In the genomic region with DNA sequence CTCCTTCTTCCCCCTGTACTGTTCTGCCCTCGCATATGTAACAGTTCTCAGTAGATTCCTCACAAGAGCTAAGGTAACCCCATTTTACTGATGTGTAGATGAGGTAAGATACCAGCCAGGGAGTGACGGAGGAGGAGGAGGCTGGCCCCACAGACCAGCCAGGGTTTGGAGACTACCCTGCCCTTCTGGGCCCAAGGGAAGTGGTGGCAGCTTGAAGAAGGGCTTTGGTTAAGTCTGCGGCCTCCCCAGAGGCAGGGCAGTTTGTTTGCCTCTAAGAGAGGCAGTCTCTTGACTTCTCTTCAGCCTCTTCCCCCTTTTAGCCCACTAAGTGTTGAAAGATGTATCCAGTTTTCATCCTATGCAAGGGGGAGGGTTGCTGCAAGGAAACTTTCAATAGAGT, we compare ENCODE assay signal across 16 mouse cellular contexts. TPM values are rescaled to one million over a fixed set of nuclear protein-coding genes. Genes with fewer than 3 reads are reported as not detected.
DNase-seq lines count a peak whose midpoint lies in the region; ATAC-seq and TF ChIP-seq lines count a peak whose summit lies in the region.
"Had no signal": no experiment of that assay in that cellular context is flagged by ENCODE, and none has a peak within 500 bp of the region (broad histone marks: within the 10 kb centered on the region; RNA-seq: fewer than 3 reads in every experiment).

No protein-coding gene starts in this region.

- H3K27ac ChIP-seq in heart, embryonic 11.5 days (ENCODE audit: low read depth, low read length): 0 out of 2 replicates have a peak overlapping the region, but pooled peaks have one; percentile 18
- H3K27ac ChIP-seq in liver, postnatal 0 days (ENCODE audit: low read depth): peak overlapping the region; percentile 69
- H3K27ac ChIP-seq in liver, embryonic 12.5 days: no peak overlapping the region
- peak overlapping the region; percentile 77 for H3K27ac ChIP-seq in stomach, embryonic 15.5 days
- H3K27ac ChIP-seq: hindbrain, embryonic 10.5 days; midbrain, embryonic 13.5 days had no signal

- DNase-seq in heart, postnatal 10 days: no peak
- no peak for DNase-seq in liver, postnatal 0 days
- no peak for DNase-seq in urinary bladder, adult 18-20 months (ENCODE audit: low spot score in 2 of 2)
- DNase-seq: cerebellum, adult 18-20 months; embryo, embryonic 11 days; spleen, adult 18-20 months; thymus, adult 2 months had no signal

- H3K4me3 ChIP-seq in heart, embryonic 11.5 days (ENCODE audit: low read depth, low read length): no peak overlapping the region
- no peak overlapping the region for H3K4me3 ChIP-seq in liver, postnatal 0 days (ENCODE audit: low read depth, low read length)
- no peak overlapping the region for H3K4me3 ChIP-seq in liver, embryonic 12.5 days
- H3K4me3 ChIP-seq in stomach, embryonic 15.5 days (replicated peaks): no peak overlapping the region
- H3K4me3 ChIP-seq: hindbrain, embryonic 10.5 days; midbrain, embryonic 13.5 days had no signal

- no peak for TF ChIP-seq EP300 in liver, postnatal 0 days (IDR thresholded peaks at IDR 0.05; ENCODE audit: low read depth)

- TF ChIP-seq CTCF in liver, postnatal 0 days (IDR thresholded peaks at IDR 0.05; ENCODE audit: low read depth): no peak

- no peak overlapping the region for H3K4me2 ChIP-seq in heart, embryonic 11.5 days
- no peak overlapping the region; the same call in 1 of the 2 replicates for H3K4me2 ChIP-seq in liver, postnatal 0 days (ENCODE audit: low read depth, low read length)
- no peak overlapping the region for H3K4me2 ChIP-seq in liver, embryonic 12.5 days
- no peak overlapping the region for H3K4me2 ChIP-seq in stomach, embryonic 15.5 days
- H3K4me2 ChIP-seq: midbrain, embryonic 13.5 days had no signal

- H3K36me3 ChIP-seq in heart, embryonic 11.5 days (ENCODE audit: control insufficient read depth, insufficient read depth, low read length): no peaks in the 10 kb centered on the region
- H3K36me3 ChIP-seq in liver, postnatal 0 days (replicated peaks; ENCODE audit: insufficient read depth, low read length): no peaks in the 10 kb centered on the region
- no peaks in the 10 kb centered on the region for H3K36me3 ChIP-seq in liver, embryonic 12.5 days
- H3K36me3 ChIP-seq in stomach, embryonic 15.5 days: no peaks in the 10 kb centered on the region
- H3K36me3 ChIP-seq: hindbrain, embryonic 10.5 days; midbrain, embryonic 13.5 days had no signal

- no peaks in the 10 kb centered on the region; the same call in 1 of the 2 replicates for H3K27me3 ChIP-seq in heart, embryonic 11.5 days (ENCODE audit: control insufficient read depth, insufficient read depth, low read length)
- H3K27me3 ChIP-seq in liver, postnatal 0 days (ENCODE audit: insufficient read depth, low read length): no peaks in the 10 kb centered on the region
- peaks cover 47% of the 10 kb centered on the region for H3K27me3 ChIP-seq in liver, embryonic 12.5 days (replicated peaks)
- H3K27me3 ChIP-seq in stomach, embryonic 15.5 days (replicated peaks): no peaks in the 10 kb centered on the region

- intact Hi-C loops in heart, postnatal 10 days (cut with DNase I): no loop called here

- WGBS in heart, embryonic 11.5 days (ENCODE audit: insufficient replicate concordance): 54% methylated on average over 3 of the region's 3 CpGs
- WGBS in liver, postnatal 0 days (ENCODE audit: insufficient replicate concordance): 55% methylated on average over 3 of the region's 3 CpGs
- WGBS in liver, embryonic 12.5 days (ENCODE audit: insufficient replicate concordance): 56% methylated on average over 3 of the region's 3 CpGs
- 71% methylated on average over 3 of the region's 3 CpGs for WGBS in stomach, embryonic 15.5 days

- H3K9ac ChIP-seq in heart, embryonic 11.5 days (ENCODE audit: low read depth, low read length): no peak overlapping the region
- no peak overlapping the region for H3K9ac ChIP-seq in liver, postnatal 0 days (replicated peaks)
- H3K9ac ChIP-seq in liver, embryonic 12.5 days: no peak overlapping the region
- no peak overlapping the region; the same call in 1 of the 2 replicates for H3K9ac ChIP-seq in stomach, embryonic 15.5 days
- H3K9ac ChIP-seq: midbrain, embryonic 13.5 days had no signal

- no peaks in the 10 kb centered on the region for H3K9me3 ChIP-seq in heart, embryonic 11.5 days (replicated peaks; ENCODE audit: control insufficient read depth, low read length)
- no peaks in the 10 kb centered on the region for H3K9me3 ChIP-seq in liver, postnatal 0 days (ENCODE audit: low read length)
- H3K9me3 ChIP-seq in liver, embryonic 12.5 days (replicated peaks): no peaks in the 10 kb centered on the region
- H3K9me3 ChIP-seq in stomach, embryonic 15.5 days: no peaks in the 10 kb centered on the region
- H3K9me3 ChIP-seq: hindbrain, embryonic 10.5 days; midbrain, embryonic 13.5 days had no signal

- H3K4me1 ChIP-seq in heart, embryonic 11.5 days (ENCODE audit: control insufficient read depth, insufficient read depth, low read length): peaks cover 22% of the 10 kb centered on the region
- peaks cover 19% of the 10 kb centered on the region for H3K4me1 ChIP-seq in liver, postnatal 0 days (ENCODE audit: insufficient read depth)
- H3K4me1 ChIP-seq in liver, embryonic 12.5 days: peaks cover 47% of the 10 kb centered on the region
- peaks cover 33% of the 10 kb centered on the region for H3K4me1 ChIP-seq in stomach, embryonic 15.5 days

- no peak for ATAC-seq in heart, embryonic 11.5 days (replicated peaks; ENCODE audit: insufficient number of reproducible peaks, low FRiP score, low TSS enrichment)
- ATAC-seq in liver, postnatal 0 days: no peak
- no peak for ATAC-seq in liver, embryonic 12.5 days
- peak; percentile 15 for ATAC-seq in granulocyte monocyte progenitor cell, adult 5-6 weeks (replicated peaks; ENCODE audit: poor library complexity, severe bottlenecking)
- no peak for ATAC-seq in stomach, embryonic 15.5 days (ENCODE audit: insufficient read depth, low FRiP score, low read depth)
- ATAC-seq: midbrain, embryonic 13.5 days had no signal

RNA-seq across cellular contexts. Expression of a gene that starts 2.4 kb away (rescaled TPM):
- polyA plus RNA-seq in heart, embryonic 11.5 days (2014; fragmentation: Nextera tagmentation; extraction: Ambion mirVana): 15.7 and 20.6 TPM in 2 replicates
- total RNA-seq in heart, postnatal 10 days (2021): 10 to 100 TPM; 53.3 to 78.7 TPM
- 215 and 221 TPM in 2 replicates for polyA plus RNA-seq in liver, postnatal 0 days (2015; fragmentation: Nextera tagmentation; extraction: Ambion mirVana)
- polyA plus RNA-seq in liver, embryonic 12.5 days (2016; fragmentation: Nextera tagmentation; extraction: Ambion mirVana): 26.7 and 28.7 TPM in 2 replicates
- 42.4 and 46.7 TPM in 2 replicates for total RNA-seq in granulocyte monocyte progenitor cell, adult 5-6 weeks (2014; fragmentation: Nextera tagmentation)
- total RNA-seq in granulocyte monocyte progenitor cell, adult 5-6 weeks (2017): 50.2 and 55.2 TPM in 2 replicates
- 60.1 and 63.4 TPM in 2 replicates for polyA plus RNA-seq in stomach, embryonic 15.5 days (2015; fragmentation: Nextera tagmentation; extraction: Ambion mirVana)

RNA-seq across cellular contexts. Expression of a gene that starts 20.1 kb away (rescaled TPM):
- polyA plus RNA-seq in heart, embryonic 11.5 days (2014; fragmentation: Nextera tagmentation; extraction: Ambion mirVana): not detected in 2 replicates
- total RNA-seq in heart, postnatal 10 days (2021): under 1 TPM in 1 of 2 experiments, not detected in 1; 0.36 TPM
- polyA plus RNA-seq in liver, postnatal 0 days (2015; fragmentation: Nextera tagmentation; extraction: Ambion mirVana): not detected in 2 replicates
- not detected in 2 replicates for polyA plus RNA-seq in liver, embryonic 12.5 days (2016; fragmentation: Nextera tagmentation; extraction: Ambion mirVana)
- total RNA-seq in granulocyte monocyte progenitor cell, adult 5-6 weeks (2014; fragmentation: Nextera tagmentation): not detected in 2 replicates
- not detected in 2 replicates for total RNA-seq in granulocyte monocyte progenitor cell, adult 5-6 weeks (2017)
- not detected in 2 replicates for polyA plus RNA-seq in stomach, embryonic 15.5 days (2015; fragmentation: Nextera tagmentation; extraction: Ambion mirVana)
- total RNA-seq: left cerebral cortex, adult 8-10 months had no signal
- polyA plus RNA-seq: frontal cortex, adult 2 months; hindbrain, embryonic 10.5 days; kidney, adult 2 months; midbrain, embryonic 13.5 days; thymus, adult 2 months had no signal

RNA-seq across cellular contexts. Expression of a gene that starts 21.7 kb away (rescaled TPM):
- polyA plus RNA-seq in heart, embryonic 11.5 days (2014; fragmentation: Nextera tagmentation; extraction: Ambion mirVana): 13.4 and 14.9 TPM in 2 replicates
- total RNA-seq in heart, postnatal 10 days (2021): 10 to 100 TPM; 13.8 to 16.8 TPM
- polyA plus RNA-seq in liver, postnatal 0 days (2015; fragmentation: Nextera tagmentation; extraction: Ambion mirVana): 0.48 and 0.56 TPM in 2 replicates
- polyA plus RNA-seq in liver, embryonic 12.5 days (2016; fragmentation: Nextera tagmentation; extraction: Ambion mirVana): 4.6 and 5.5 TPM in 2 replicates
- 11.1 and 13.9 TPM in 2 replicates for total RNA-seq in granulocyte monocyte progenitor cell, adult 5-6 weeks (2014; fragmentation: Nextera tagmentation)
- 8.3 and 9.3 TPM in 2 replicates for total RNA-seq in granulocyte monocyte progenitor cell, adult 5-6 weeks (2017)
- 28.9 and 33.7 TPM in 2 replicates for polyA plus RNA-seq in stomach, embryonic 15.5 days (2015; fragmentation: Nextera tagmentation; extraction: Ambion mirVana)

RNA-seq across cellular contexts. Expression of a gene that starts 26.8 kb away (rescaled TPM):
- 145 and 157 TPM in 2 replicates for polyA plus RNA-seq in heart, embryonic 11.5 days (2014; fragmentation: Nextera tagmentation; extraction: Ambion mirVana)
- total RNA-seq in heart, postnatal 10 days (2021): 100 to 1,000 TPM; 325 to 346 TPM
- polyA plus RNA-seq in liver, postnatal 0 days (2015; fragmentation: Nextera tagmentation; extraction: Ambion mirVana): 49.6 and 53.0 TPM in 2 replicates
- polyA plus RNA-seq in liver, embryonic 12.5 days (2016; fragmentation: Nextera tagmentation; extraction: Ambion mirVana): 106 and 120 TPM in 2 replicates
- 22.7 and 32.6 TPM in 2 replicates for total RNA-seq in granulocyte monocyte progenitor cell, adult 5-6 weeks (2014; fragmentation: Nextera tagmentation)
- total RNA-seq in granulocyte monocyte progenitor cell, adult 5-6 weeks (2017): 9.6 and 20.4 TPM in 2 replicates
- 121 and 128 TPM in 2 replicates for polyA plus RNA-seq in stomach, embryonic 15.5 days (2015; fragmentation: Nextera tagmentation; extraction: Ambion mirVana)
